Comparison of ENCODE assay signal across 8 mouse cellular contexts in the genomic region with DNA sequence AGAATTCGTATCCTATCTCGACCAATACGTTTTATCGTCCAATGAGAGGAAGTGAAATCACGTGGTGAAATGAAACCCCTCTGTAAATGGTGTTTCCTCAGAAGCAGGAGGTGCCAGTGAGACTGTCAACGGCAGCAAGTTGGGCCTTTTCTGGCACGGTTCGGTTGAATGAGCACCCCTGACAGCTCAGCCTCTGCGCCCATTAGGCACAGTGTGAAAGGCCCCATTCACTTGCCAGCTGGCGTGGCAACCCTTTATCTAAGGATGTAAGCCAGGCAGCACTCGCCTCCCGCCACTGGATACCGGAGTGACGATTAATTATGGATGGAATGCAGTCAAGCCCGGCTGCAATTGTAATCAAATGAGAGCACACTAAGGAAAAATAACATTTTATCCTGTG.
DNase-seq lines count a peak whose midpoint lies in the region; ATAC-seq and TF ChIP-seq lines count a peak whose summit lies in the region.

No protein-coding gene starts in this region.

- H3K4me1 ChIP-seq in neural tube, embryonic 15.5 days = peaks cover 17% of the 10 kb centered on the region

- H3K4me2 ChIP-seq in neural tube, embryonic 15.5 days = peak overlapping the region; percentile 55

- peak overlapping the region; percentile 47 for H3K4me3 ChIP-seq in layer of hippocampus, adult 2 months
- H3K4me3 ChIP-seq in neural tube, embryonic 15.5 days (replicated peaks) = peak overlapping the region; percentile 31

- H3K9me3 ChIP-seq in neural tube, embryonic 15.5 days (replicated peaks) = no peaks in the 10 kb centered on the region

- H3K27me3 ChIP-seq in neural tube, embryonic 15.5 days (replicated peaks) = no peaks in the 10 kb centered on the region

- DNase-seq in MN1 (ENCODE audit: low spot score) = peak; percentile 65
- peak; percentile 33 for DNase-seq in cerebellum, adult 8-10 months
- DNase-seq in heart, postnatal 36 days = peak; percentile 34 to 38
- peak; percentile 40 to 60 for DNase-seq in layer of hippocampus, adult 2 months (ENCODE audit: low spot score in 2 of 2)
- no peak for DNase-seq in natural killer cell, adult 2 months (ENCODE audit: low spot score in 2 of 2)
- no peak for DNase-seq in spleen, postnatal 14 days (ENCODE audit: low spot score in 2 of 2)

- 0 out of 2 replicates have a peak overlapping the region, but pooled peaks have one; percentile 24 for H3K27ac ChIP-seq in layer of hippocampus, adult 2 months
- H3K27ac ChIP-seq in neural tube, embryonic 15.5 days (replicated peaks) = peak overlapping the region; percentile 77

- WGBS in neural tube, embryonic 15.5 days = 14% methylated on average over 15 of the region's 15 CpGs

- peak; percentile 70 for ATAC-seq in frontal cortex, adult (ENCODE audit: low TSS enrichment)
- ATAC-seq in neural tube, embryonic 15.5 days (ENCODE audit: low FRiP score) = peak; percentile 90

- intact Hi-C loops in heart, postnatal 36 days (cut with DNase I) = loop anchor here (1.0 kb wide), 1 partner anchor 61 kb away; no protein-coding TSS in a partner anchor

- H3K9ac ChIP-seq in neural tube, embryonic 15.5 days (replicated peaks) = no peak overlapping the region

- no peaks in the 10 kb centered on the region for H3K36me3 ChIP-seq in neural tube, embryonic 15.5 days

- no peak for TF ChIP-seq CTCF in layer of hippocampus, adult 2 months (conservative IDR thresholded peaks at IDR 0.05)

Comparison
In these comparisons a context has a peak if more than half of its experiments do, and no peak if none do; other contexts are left out.
1. DNase-seq: peak in MN1 (single experiment), cerebellum, adult 8-10 months (single experiment), heart, postnatal 36 days (2 of 2) and layer of hippocampus, adult 2 months (2 of 2); none in natural killer cell, adult 2 months (0 of 2) and spleen, postnatal 14 days (0 of 2).